Mouse (Mus musculus) olfactory bulb, adult 2 months (tissue): ENCODE results near the gene Rab30.

Experiments
- CTCF ChIP-seq: fragments of 200-500 bp; IDR thresholded peaks from 2 replicates; pipeline ENCODE4 v1.5.1; 2012; ENCODE audit warnings: low read depth, mild to moderate bottlenecking, low read length, moderate library complexity; ENCODE audit not compliant: insufficient read depth
- POLR2A ChIP-seq: fragments of 200-500 bp; IDR thresholded peaks from 2 replicates; pipeline ENCODE4 v1.6.1; 2012; ENCODE audit warnings: mild to moderate bottlenecking, low read depth, low read length, moderate library complexity; ENCODE audit not compliant: insufficient read depth

DNA sequence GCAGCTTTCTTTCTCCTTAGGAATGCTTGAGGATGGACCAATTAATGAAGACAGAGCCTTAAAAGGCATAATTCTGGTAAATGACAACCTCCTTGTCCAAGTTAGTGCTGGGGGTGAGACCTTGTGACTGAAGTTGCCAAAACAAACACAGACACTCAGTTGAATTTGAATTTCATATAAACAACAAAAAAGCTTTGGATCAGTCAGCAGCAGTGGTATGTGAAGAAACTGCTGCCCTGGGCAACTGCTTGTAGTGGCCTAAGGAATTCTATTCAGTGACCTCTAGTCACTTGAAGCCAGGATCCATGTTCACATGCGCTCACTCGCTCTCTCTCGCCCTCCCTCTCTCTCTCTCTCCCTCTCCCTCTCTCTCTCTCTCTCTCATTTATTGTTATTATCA is 45.0 kb upstream of the Rab30 start:
- no peak for TF ChIP-seq CTCF
- no peak for TF ChIP-seq POLR2A
